ENCODE assay signal across 8 mouse cellular contexts in the genomic region with DNA sequence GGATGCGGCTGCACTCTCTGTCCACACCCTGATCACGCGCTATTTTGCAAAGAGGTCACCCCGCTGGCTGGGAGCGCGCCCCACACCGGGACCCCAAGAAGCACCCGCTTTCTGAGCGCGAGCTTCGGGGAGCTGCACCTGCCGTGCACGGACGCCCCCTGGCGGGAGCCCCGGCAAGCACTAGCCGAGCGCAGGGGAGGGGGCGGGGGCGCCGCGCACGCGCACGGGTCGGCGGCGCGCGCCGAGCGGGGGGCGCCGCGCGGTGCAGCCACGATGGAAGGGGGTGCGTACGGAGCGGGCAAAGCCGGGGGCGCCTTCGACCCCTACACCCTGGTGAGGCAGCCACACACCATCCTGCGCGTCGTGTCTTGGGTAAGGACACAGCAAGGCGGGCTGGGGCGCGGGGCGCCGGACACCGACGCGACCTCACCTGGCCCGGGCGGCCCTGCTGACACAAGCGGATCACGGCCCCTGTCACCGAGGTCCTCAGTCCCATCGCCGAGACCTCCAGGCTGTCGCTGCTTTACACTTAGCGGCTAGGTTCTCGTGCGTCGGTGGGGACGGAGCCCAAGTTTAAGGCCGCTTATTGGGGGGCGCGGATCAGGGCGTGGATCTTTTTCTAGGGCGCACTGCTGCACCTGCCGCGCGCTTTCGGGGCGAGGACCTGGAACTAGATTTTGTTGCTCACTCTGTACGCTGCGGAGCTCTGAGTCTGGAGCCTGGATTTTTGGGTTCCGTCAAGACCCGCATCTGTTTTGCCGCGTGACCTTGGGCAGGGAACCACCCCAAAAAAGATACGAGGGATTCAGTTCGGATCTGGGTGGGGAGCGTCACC. TPM values are rescaled to one million over a fixed set of nuclear protein-coding genes. Genes with fewer than 3 reads are reported as not detected.
DNase-seq lines count a peak whose midpoint lies in the region; ATAC-seq and TF ChIP-seq lines count a peak whose summit lies in the region.

Gene Syngr1, plus strand, starts transcription at position 214 of the 835 bp plus-strand sequence.
Gene Rpl3, minus strand, starts transcription at position 748 of the 835 bp plus-strand sequence.

- H3K36me3 ChIP-seq in heart, embryonic 13.5 days: no peaks in the 10 kb centered on the region
- no peaks in the 10 kb centered on the region for H3K36me3 ChIP-seq in kidney, embryonic 16.5 days (ENCODE audit: insufficient read depth, low read length)
- H3K36me3 ChIP-seq in liver, embryonic 11.5 days (ENCODE audit: control insufficient read depth, insufficient read depth, low read length): no peaks in the 10 kb centered on the region
- no peaks in the 10 kb centered on the region for H3K36me3 ChIP-seq in myocyte (ENCODE audit: control insufficient read depth, insufficient read depth)

- H3K9me3 ChIP-seq in heart, embryonic 13.5 days: no peaks in the 10 kb centered on the region
- H3K9me3 ChIP-seq in kidney, embryonic 16.5 days (ENCODE audit: low read length): no peaks in the 10 kb centered on the region; the same call in 1 of the 2 replicates
- peaks cover 3% of the 10 kb centered on the region for H3K9me3 ChIP-seq in liver, embryonic 11.5 days (ENCODE audit: control insufficient read depth, low read length)

- TF ChIP-seq CTCF in bone marrow macrophage, adult 2 months (IDR thresholded peaks at IDR 0.05; ENCODE audit: low read depth, low read length): 0 out of 2 replicates have a peak, but pooled peaks have one; percentile 18

- H3K9ac ChIP-seq in heart, embryonic 13.5 days: peak within 1 kb of the TSS; percentile 85
- peak within 1 kb of the TSS; percentile 72 for H3K9ac ChIP-seq in kidney, embryonic 16.5 days (replicated peaks; ENCODE audit: low read length)
- H3K9ac ChIP-seq in liver, embryonic 11.5 days (ENCODE audit: low read depth, low read length): peak within 1 kb of the TSS; percentile 84

- H3K27me3 ChIP-seq in heart, embryonic 13.5 days (replicated peaks): peaks cover 59% of the 10 kb centered on the region
- peaks cover 52% of the 10 kb centered on the region for H3K27me3 ChIP-seq in kidney, embryonic 16.5 days (ENCODE audit: insufficient read depth, low read length)
- peaks cover 18% of the 10 kb centered on the region for H3K27me3 ChIP-seq in liver, embryonic 11.5 days (replicated peaks; ENCODE audit: control insufficient read depth, insufficient read depth, low read length)
- no peaks in the 10 kb centered on the region for H3K27me3 ChIP-seq in myocyte (ENCODE audit: control insufficient read depth, insufficient read depth, insufficient read length)

- H3K79me2 ChIP-seq in myocyte (ENCODE audit: control insufficient read depth, insufficient read depth): no peaks in the 10 kb centered on the region

- peaks cover 30% of the 10 kb centered on the region for H3K4me1 ChIP-seq in bone marrow macrophage, adult 2 months (ENCODE audit: control insufficient read depth, insufficient read depth, low read length)
- H3K4me1 ChIP-seq in heart, embryonic 13.5 days: peaks cover 20% of the 10 kb centered on the region
- H3K4me1 ChIP-seq in kidney, embryonic 16.5 days (ENCODE audit: insufficient read depth, low read length): 0 out of 2 replicates have a peak, but pooled peaks cover 4% of the 10 kb centered on the region
- H3K4me1 ChIP-seq in liver, embryonic 11.5 days (replicated peaks; ENCODE audit: control insufficient read depth, insufficient read depth, low read length): peaks cover 21% of the 10 kb centered on the region

- under 1% methylated on average over 85 of the region's 86 CpGs for WGBS in heart, embryonic 13.5 days
- WGBS in kidney, embryonic 16.5 days: 1% methylated on average over 81 of the region's 86 CpGs
- 1% methylated on average over 81 of the region's 86 CpGs for WGBS in liver, embryonic 11.5 days

- no peak for TF ChIP-seq POLR2A in bone marrow macrophage, adult 2 months (IDR thresholded peaks at IDR 0.05; ENCODE audit: borderline replicate concordance, low read depth, low read length)
- peak; percentile 8 for TF ChIP-seq POLR2A in myocyte (IDR thresholded peaks at IDR 0.05; ENCODE audit: insufficient read length, low read depth)

- peak within 1 kb of the TSS; percentile 2 for H3ac ChIP-seq in myocyte (ENCODE audit: control insufficient read depth, insufficient read length)

- peak; percentile 74 for DNase-seq in A20 (ENCODE audit: low read depth, low spot score)
- peak; percentile 79 for DNase-seq in liver, embryonic 11.5 days (ENCODE audit: low spot score)
- peak; percentile 63 to 67 for DNase-seq in spleen, postnatal 36 days (ENCODE audit: low spot score in 2 of 2)

- peak within 1 kb of the TSS; percentile 75 for H3K4me3 ChIP-seq in bone marrow macrophage, adult 2 months (ENCODE audit: insufficient read depth, low read length)
- peak within 1 kb of the TSS; percentile 77 for H3K4me3 ChIP-seq in heart, embryonic 13.5 days
- peak within 1 kb of the TSS; percentile 68 for H3K4me3 ChIP-seq in kidney, embryonic 16.5 days (ENCODE audit: low read length)
- H3K4me3 ChIP-seq in liver, embryonic 11.5 days (ENCODE audit: low read depth, low read length): peak within 1 kb of the TSS; percentile 79
- H3K4me3 ChIP-seq in myocyte: peak within 1 kb of the TSS; percentile 22

- peak; percentile 57 for ATAC-seq in erythroblast, adult 5-6 weeks (replicated peaks; ENCODE audit: low FRiP score, poor library complexity, severe bottlenecking)
- ATAC-seq in heart, embryonic 13.5 days (ENCODE audit: extremely low read depth, insufficient number of reproducible peaks, low FRiP score, low TSS enrichment): peak; percentile 51
- peak; percentile 34; the same call in 1 of the 2 replicates for ATAC-seq in kidney, embryonic 16.5 days (ENCODE audit: low FRiP score, low TSS enrichment)
- ATAC-seq in liver, embryonic 11.5 days (replicated peaks; ENCODE audit: low FRiP score): peak; percentile 75

- H3K4me2 ChIP-seq in heart, embryonic 13.5 days: peak within 1 kb of the TSS; percentile 95
- H3K4me2 ChIP-seq in kidney, embryonic 16.5 days (replicated peaks; ENCODE audit: low read depth, low read length): peak within 1 kb of the TSS; percentile 91
- peak within 1 kb of the TSS; percentile 98 for H3K4me2 ChIP-seq in liver, embryonic 11.5 days
- peak within 1 kb of the TSS; percentile 94 for H3K4me2 ChIP-seq in myocyte (ENCODE audit: low read depth)

- H3K27ac ChIP-seq in bone marrow macrophage, adult 2 months (ENCODE audit: insufficient read depth, low read depth, low read length): peak within 1 kb of the TSS; percentile 68
- H3K27ac ChIP-seq in heart, embryonic 13.5 days (replicated peaks): no peak within 1 kb of the TSS
- H3K27ac ChIP-seq in kidney, embryonic 16.5 days (ENCODE audit: low read length): no peak within 1 kb of the TSS
- H3K27ac ChIP-seq in liver, embryonic 11.5 days (ENCODE audit: low read depth, low read length): peak within 1 kb of the TSS; percentile 50

TF ChIP-seq in myocyte, 11 proteins besides CTCF, POLR2A, EP300 and RAD21:
- TF ChIP-seq TCF3 (IDR thresholded peaks at IDR 0.05; ENCODE audit: insufficient read length, low read depth) (peak; percentile 12), TCF12 (IDR thresholded peaks at IDR 0.05; ENCODE audit: insufficient read depth, poor library complexity, severe bottlenecking) (peak; percentile 17), CEBPB (IDR thresholded peaks at IDR 0.05; ENCODE audit: insufficient read depth, poor library complexity, severe bottlenecking) (no peak), REST (IDR thresholded peaks at IDR 0.05; ENCODE audit: insufficient read depth, insufficient read length) (no peak), MYOD1 (IDR thresholded peaks at IDR 0.05; ENCODE audit: control insufficient read depth in 1 of 3, insufficient read length in 2 of 3, low read depth in 2 of 3) (peak in 2 of 3 experiments; percentile 77 to 90), MYOG (IDR thresholded peaks at IDR 0.05; ENCODE audit: control insufficient read depth in 1 of 3, insufficient read depth in 1 of 3, insufficient read length in 2 of 3, low read depth in 2 of 3) (peak in 2 of 3 experiments; percentile 71 to 88), USF1 (IDR thresholded peaks at IDR 0.05; ENCODE audit: low read depth) (no peak)

RNA-seq across cellular contexts. Expression of gene Syngr1, which starts in this region (rescaled TPM):
- polyA plus RNA-seq in bone marrow macrophage, adult 2 months (2012; ENCODE audit: insufficient read depth, insufficient read length, missing spikeins): 95.0 and 111 TPM in 2 replicates
- 5.8 and 8.6 TPM in 2 replicates for total RNA-seq in erythroblast, adult 5-6 weeks (2015; ENCODE audit: low replicate concordance)
- 6.0 and 7.1 TPM in 2 replicates for total RNA-seq in erythroblast, adult 5-6 weeks (2017; ENCODE audit: low replicate concordance)
- polyA plus RNA-seq in heart, embryonic 13.5 days (2015; fragmentation: Nextera tagmentation; extraction: Ambion mirVana): 27.3 and 30.7 TPM in 2 replicates
- polyA plus RNA-seq in kidney, embryonic 16.5 days (2015; fragmentation: Nextera tagmentation; extraction: Ambion mirVana): 14.3 and 16.0 TPM in 2 replicates
- polyA plus RNA-seq in liver, embryonic 11.5 days (2014; fragmentation: Nextera tagmentation; extraction: Ambion mirVana): 32.2 and 38.6 TPM in 2 replicates
- polyA plus RNA-seq in myocyte (2012; fragmentation: generic; extraction: Trizol): 54.7 TPM

RNA-seq across cellular contexts. Expression of gene Rpl3, which starts in this region (rescaled TPM):
- polyA plus RNA-seq in bone marrow macrophage, adult 2 months (2012; ENCODE audit: insufficient read depth, insufficient read length, missing spikeins): 928 and 957 TPM in 2 replicates
- total RNA-seq in erythroblast, adult 5-6 weeks (2015; ENCODE audit: low replicate concordance): 449 and 474 TPM in 2 replicates
- 532 and 676 TPM in 2 replicates for total RNA-seq in erythroblast, adult 5-6 weeks (2017; ENCODE audit: low replicate concordance)
- 603 and 677 TPM in 2 replicates for polyA plus RNA-seq in heart, embryonic 13.5 days (2015; fragmentation: Nextera tagmentation; extraction: Ambion mirVana)
- polyA plus RNA-seq in kidney, embryonic 16.5 days (2015; fragmentation: Nextera tagmentation; extraction: Ambion mirVana): 981 and 1,131 TPM in 2 replicates
- 1,449 and 1,469 TPM in 2 replicates for polyA plus RNA-seq in liver, embryonic 11.5 days (2014; fragmentation: Nextera tagmentation; extraction: Ambion mirVana)
- polyA plus RNA-seq in myocyte (2012; fragmentation: generic; extraction: Trizol): 1,089 TPM

Comparison
In these comparisons a context has a peak if more than half of its experiments do, and no peak if none do; other contexts are left out.
1. H3K27ac ChIP-seq: peak in bone marrow macrophage, adult 2 months (single experiment) and liver, embryonic 11.5 days (single experiment); none in heart, embryonic 13.5 days (single experiment) and kidney, embryonic 16.5 days (single experiment).
2. H3K4me3 ChIP-seq: peak in every context shown above with its lines; median percentile 79 in liver, embryonic 11.5 days; 77 in heart, embryonic 13.5 days; 75 in bone marrow macrophage, adult 2 months; 68 in kidney, embryonic 16.5 days; 22 in myocyte.
3. Peak in every context shown above with its lines, with median percentiles within 50 percentile points of each other: DNase-seq, ATAC-seq, H3K4me2 ChIP-seq and H3K9ac ChIP-seq.